Mouse (Mus musculus): Measurements from ENCODE around the gene Gm525. TPM values are rescaled to one million over a fixed set of nuclear protein-coding genes. Genes with fewer than 3 reads are reported as not detected.
"Not testable (repeated sequence)": the region's sequence is repeated elsewhere in the genome, so short reads cannot be mapped to it uniquely, and the experiment has no call there.

Gene Gm525
- polyA plus RNA-seq, 1 experiment from 2014 or later: not detected

- WGBS: 84% methylated on average over 16 of the region's 16 CpGs
- no peak overlapping the region for H3K4me2 ChIP-seq (ENCODE audit: low read length)
Observed at GRCm38 (mm10) chr11:89078996-89079680, 5.5 kb downstream of the Gm525 start.

GRCm38 (mm10) chr11:89081906-89082305, 8.3 kb downstream of the Gm525 start:
- not testable (repeated sequence) for H3K27ac ChIP-seq (ENCODE audit: low read depth, low read length); ATAC-seq; H3K27me3 ChIP-seq (replicated peaks; ENCODE audit: control insufficient read depth, insufficient read depth, low read length); H3K4me2 ChIP-seq (ENCODE audit: low read length); H3K36me3 ChIP-seq (ENCODE audit: control insufficient read depth, insufficient read depth, low read length); H3K4me3 ChIP-seq (ENCODE audit: low read depth, low read length); H3K4me1 ChIP-seq (ENCODE audit: control insufficient read depth, insufficient read depth, low read length); DNase-seq (ENCODE audit: low spot score); H3K9me3 ChIP-seq (replicated peaks; ENCODE audit: control insufficient read depth, low read length); H3K9ac ChIP-seq (ENCODE audit: low read length)
- 36% methylated on average over 5 of the region's 5 CpGs for WGBS

More at GRCm38 (mm10) chr11:89078996-89079680, 5.5 kb downstream of the Gm525 start:
- H3K27me3 ChIP-seq (replicated peaks; ENCODE audit: control insufficient read depth, insufficient read depth, low read length): no peaks in the 10 kb centered on the region
- H3K4me1 ChIP-seq (ENCODE audit: control insufficient read depth, insufficient read depth, low read length): no peaks in the 10 kb centered on the region
- H3K27ac ChIP-seq (ENCODE audit: low read depth, low read length): no peak overlapping the region
- H3K4me3 ChIP-seq (ENCODE audit: low read depth, low read length): no peak overlapping the region
- DNase-seq (ENCODE audit: low spot score) (no peak), ATAC-seq (no peak)
- H3K9me3 ChIP-seq (replicated peaks; ENCODE audit: control insufficient read depth, low read length): no peaks in the 10 kb centered on the region
- no peak overlapping the region for H3K9ac ChIP-seq (ENCODE audit: low read length)
- no peaks in the 10 kb centered on the region for H3K36me3 ChIP-seq (ENCODE audit: control insufficient read depth, insufficient read depth, low read length)

GRCm38 (mm10) chr11:89082691-89083090, 9.1 kb downstream of the Gm525 start:
- H3K9me3 ChIP-seq (replicated peaks; ENCODE audit: control insufficient read depth, low read length): not testable (repeated sequence)

GRCm38 (mm10) chr11:89084601-89085000, 11.0 kb downstream of the Gm525 start:
- Histone ChIP-seq H3K9me3 (replicated peaks; ENCODE audit: control insufficient read depth, low read length) (no peaks in the 10 kb centered on the region), H3K27me3 (replicated peaks; ENCODE audit: control insufficient read depth, insufficient read depth, low read length) (no peaks in the 10 kb centered on the region), H3K27ac (ENCODE audit: low read depth, low read length) (no peak overlapping the region), H3K4me1 (ENCODE audit: control insufficient read depth, insufficient read depth, low read length) (no peaks in the 10 kb centered on the region), H3K4me2 (ENCODE audit: low read length) (no peak overlapping the region), H3K9ac (ENCODE audit: low read length) (no peak overlapping the region), H3K36me3 (ENCODE audit: control insufficient read depth, insufficient read depth, low read length) (no peaks in the 10 kb centered on the region), H3K4me3 (ENCODE audit: low read depth, low read length) (no peak overlapping the region)
- 42% methylated on average over 7 of the region's 7 CpGs for WGBS
- ATAC-seq (no peak), DNase-seq (ENCODE audit: low spot score) (peak; percentile 76)

More at GRCm38 (mm10) chr11:89082691-89083090, 9.1 kb downstream of the Gm525 start:
- not testable (repeated sequence) for H3K9ac ChIP-seq (ENCODE audit: low read length); H3K4me3 ChIP-seq (ENCODE audit: low read depth, low read length); DNase-seq (ENCODE audit: low spot score); H3K4me1 ChIP-seq (ENCODE audit: control insufficient read depth, insufficient read depth, low read length); H3K4me2 ChIP-seq (ENCODE audit: low read length); H3K36me3 ChIP-seq (ENCODE audit: control insufficient read depth, insufficient read depth, low read length); H3K27ac ChIP-seq (ENCODE audit: low read depth, low read length); ATAC-seq; H3K27me3 ChIP-seq (replicated peaks; ENCODE audit: control insufficient read depth, insufficient read depth, low read length)
- 88% methylated on average over 3 of the region's 3 CpGs for WGBS

GRCm38 (mm10) chr11:89086208-89086809, 12.7 kb downstream of the Gm525 start:
- H3K4me2 ChIP-seq (ENCODE audit: low read length): no peak overlapping the region
- H3K27ac ChIP-seq (ENCODE audit: low read depth, low read length): no peak overlapping the region
- H3K4me3 ChIP-seq (ENCODE audit: low read depth, low read length): no peak overlapping the region
- ATAC-seq (no peak), DNase-seq (ENCODE audit: low spot score) (no peak)
- H3K9me3 ChIP-seq (replicated peaks; ENCODE audit: control insufficient read depth, low read length): no peaks in the 10 kb centered on the region
- WGBS: 83% methylated on average over 10 of the region's 10 CpGs
- H3K27me3 ChIP-seq (replicated peaks; ENCODE audit: control insufficient read depth, insufficient read depth, low read length): no peaks in the 10 kb centered on the region
- H3K4me1 ChIP-seq (ENCODE audit: control insufficient read depth, insufficient read depth, low read length): no peaks in the 10 kb centered on the region
- H3K9ac ChIP-seq (ENCODE audit: low read length): no peak overlapping the region
- H3K36me3 ChIP-seq (ENCODE audit: control insufficient read depth, insufficient read depth, low read length): no peaks in the 10 kb centered on the region

GRCm38 (mm10) chr11:89088754-89089153, 15.1 kb downstream of the Gm525 start:
- DNase-seq (ENCODE audit: low spot score): no peak
- no peaks in the 10 kb centered on the region for H3K9me3 ChIP-seq (replicated peaks; ENCODE audit: control insufficient read depth, low read length)
- no peaks in the 10 kb centered on the region for H3K4me1 ChIP-seq (ENCODE audit: control insufficient read depth, insufficient read depth, low read length)
- H3K4me3 ChIP-seq (ENCODE audit: low read depth, low read length): no peak overlapping the region
- no peaks in the 10 kb centered on the region for H3K27me3 ChIP-seq (replicated peaks; ENCODE audit: control insufficient read depth, insufficient read depth, low read length)
- no peak overlapping the region for H3K27ac ChIP-seq (ENCODE audit: low read depth, low read length)
- no peak for ATAC-seq
- H3K36me3 ChIP-seq (ENCODE audit: control insufficient read depth, insufficient read depth, low read length): no peaks in the 10 kb centered on the region
- WGBS: 96% methylated on average over 4 of the region's 4 CpGs
- H3K9ac ChIP-seq (ENCODE audit: low read length): no peak overlapping the region
- no peak overlapping the region for H3K4me2 ChIP-seq (ENCODE audit: low read length)

- H3K9me3 ChIP-seq (replicated peaks; ENCODE audit: control insufficient read depth, low read length); DNase-seq (ENCODE audit: low spot score); H3K36me3 ChIP-seq (ENCODE audit: control insufficient read depth, insufficient read depth, low read length); ATAC-seq; H3K9ac ChIP-seq (ENCODE audit: low read length); H3K27me3 ChIP-seq (replicated peaks; ENCODE audit: control insufficient read depth, insufficient read depth, low read length); H3K4me1 ChIP-seq (ENCODE audit: control insufficient read depth, insufficient read depth, low read length); H3K27ac ChIP-seq (ENCODE audit: low read depth, low read length); H3K4me2 ChIP-seq (ENCODE audit: low read length); H3K4me3 ChIP-seq (ENCODE audit: low read depth, low read length): not testable (repeated sequence)
- 90% methylated on average over 7 of the region's 7 CpGs for WGBS
Observed at GRCm38 (mm10) chr11:89090359-89090758, 16.7 kb downstream of the Gm525 start.

GRCm38 (mm10) chr11:89092714-89093113, 19.1 kb downstream of the Gm525 start:
- Histone ChIP-seq H3K4me3 (ENCODE audit: low read depth, low read length) (no peak overlapping the region), H3K4me2 (ENCODE audit: low read length) (no peak overlapping the region), H3K9ac (ENCODE audit: low read length) (no peak overlapping the region), H3K27ac (ENCODE audit: low read depth, low read length) (no peak overlapping the region), H3K9me3 (replicated peaks; ENCODE audit: control insufficient read depth, low read length) (no peaks in the 10 kb centered on the region), H3K36me3 (ENCODE audit: control insufficient read depth, insufficient read depth, low read length) (no peaks in the 10 kb centered on the region), H3K27me3 (replicated peaks; ENCODE audit: control insufficient read depth, insufficient read depth, low read length) (no peaks in the 10 kb centered on the region), H3K4me1 (ENCODE audit: control insufficient read depth, insufficient read depth, low read length) (no peaks in the 10 kb centered on the region)
- ATAC-seq (no peak), DNase-seq (ENCODE audit: low spot score) (no peak)
- WGBS: 80% methylated on average over 9 of the region's 9 CpGs

GRCm38 (mm10) chr11:89095306-89095705, 21.7 kb downstream of the Gm525 start:
- no peak overlapping the region for H3K4me2 ChIP-seq (ENCODE audit: low read length)
- ATAC-seq: no peak
- H3K27ac ChIP-seq (ENCODE audit: low read depth, low read length): no peak overlapping the region
- no peaks in the 10 kb centered on the region for H3K27me3 ChIP-seq (replicated peaks; ENCODE audit: control insufficient read depth, insufficient read depth, low read length)
- no peak overlapping the region for H3K9ac ChIP-seq (ENCODE audit: low read length)
- H3K9me3 ChIP-seq (replicated peaks; ENCODE audit: control insufficient read depth, low read length): no peaks in the 10 kb centered on the region
- 76% methylated on average over 3 of the region's 3 CpGs for WGBS
- no peaks in the 10 kb centered on the region for H3K36me3 ChIP-seq (ENCODE audit: control insufficient read depth, insufficient read depth, low read length)
- H3K4me3 ChIP-seq (ENCODE audit: low read depth, low read length): no peak overlapping the region
- no peaks in the 10 kb centered on the region for H3K4me1 ChIP-seq (ENCODE audit: control insufficient read depth, insufficient read depth, low read length)
- DNase-seq (ENCODE audit: low spot score): no peak

All from forebrain, embryonic 14.5 days (tissue).